Mouse (Mus musculus) MEL (cell line): ENCODE measurements around the gene Utrn.

Experiments used
- CTCF ChIP-seq, 3 experiments: IDR thresholded peaks in 2 of 3; conservative IDR thresholded peaks in 1 of 3; 2 replicates each; pipeline ENCODE4 v1.5.1; 2011 to 2012; ENCODE audit warnings: low read length in 3 of 3, low read depth in 2 of 3, mild to moderate bottlenecking in 2 of 3, improper control_type of control experiment in 1 of 3, inconsistent platforms in 1 of 3, mixed read lengths in 1 of 3, moderate library complexity in 1 of 3; ENCODE audit not compliant: control insufficient read depth in 1 of 3, insufficient read depth in 1 of 3, poor library complexity in 1 of 3, severe bottlenecking in 1 of 3
- E2F4 ChIP-seq: IDR thresholded peaks from 2 replicates; pipeline ENCODE4 v1.6.1; 2011; ENCODE audit warnings: low read depth, low read length, improper control_type of control experiment, borderline replicate concordance
- EP300 ChIP-seq, 2 experiments: IDR thresholded peaks; 2 replicates each; pipeline ENCODE4 v1.6.1; 2011; ENCODE audit warnings: improper control_type of control experiment in 2 of 2, low read length in 2 of 2, low read depth in 1 of 2, mild to moderate bottlenecking in 1 of 2
- NELFE ChIP-seq: IDR thresholded peaks from 2 replicates; pipeline ENCODE4 v1.6.1; 2011; ENCODE audit warnings: low read depth, low read length, improper control_type of control experiment
- NRF1 ChIP-seq: IDR thresholded peaks from 2 replicates; pipeline ENCODE4 v1.6.1; 2014; ENCODE audit warnings: low read depth, mild to moderate bottlenecking, inconsistent platforms, low read length, improper control_type of control experiment, moderate library complexity; ENCODE audit not compliant: poor library complexity, insufficient read depth, severe bottlenecking
- POLR2A ChIP-seq, 2 experiments: IDR thresholded peaks; 2 replicates each; pipeline ENCODE4 v1.6.1; 2011 to 2012; ENCODE audit warnings: low read length in 2 of 2, mild to moderate bottlenecking in 2 of 2, control low read depth in 1 of 2, improper control_type of control experiment in 1 of 2, low read depth in 1 of 2, moderate library complexity in 1 of 2; ENCODE audit not compliant: control insufficient read depth in 1 of 2, insufficient read depth in 1 of 2, poor library complexity in 1 of 2
- RCOR1 ChIP-seq: IDR thresholded peaks from 2 replicates; pipeline ENCODE4 v1.6.1; 2012; ENCODE audit warnings: low read depth, mild to moderate bottlenecking, inconsistent platforms, low read length, improper control_type of control experiment
- TAL1 ChIP-seq: IDR thresholded peaks from 2 replicates; pipeline ENCODE4 v1.6.1; 2012; ENCODE audit warnings: mild to moderate bottlenecking, inconsistent platforms, low read length, moderate library complexity, mixed read lengths
- UBTF ChIP-seq: IDR thresholded peaks from 2 replicates; pipeline ENCODE4 v1.6.1; 2012; ENCODE audit warnings: low read depth, mild to moderate bottlenecking, inconsistent platforms, low read length, improper control_type of control experiment, moderate library complexity, borderline replicate concordance; ENCODE audit not compliant: insufficient read depth

DNA sequence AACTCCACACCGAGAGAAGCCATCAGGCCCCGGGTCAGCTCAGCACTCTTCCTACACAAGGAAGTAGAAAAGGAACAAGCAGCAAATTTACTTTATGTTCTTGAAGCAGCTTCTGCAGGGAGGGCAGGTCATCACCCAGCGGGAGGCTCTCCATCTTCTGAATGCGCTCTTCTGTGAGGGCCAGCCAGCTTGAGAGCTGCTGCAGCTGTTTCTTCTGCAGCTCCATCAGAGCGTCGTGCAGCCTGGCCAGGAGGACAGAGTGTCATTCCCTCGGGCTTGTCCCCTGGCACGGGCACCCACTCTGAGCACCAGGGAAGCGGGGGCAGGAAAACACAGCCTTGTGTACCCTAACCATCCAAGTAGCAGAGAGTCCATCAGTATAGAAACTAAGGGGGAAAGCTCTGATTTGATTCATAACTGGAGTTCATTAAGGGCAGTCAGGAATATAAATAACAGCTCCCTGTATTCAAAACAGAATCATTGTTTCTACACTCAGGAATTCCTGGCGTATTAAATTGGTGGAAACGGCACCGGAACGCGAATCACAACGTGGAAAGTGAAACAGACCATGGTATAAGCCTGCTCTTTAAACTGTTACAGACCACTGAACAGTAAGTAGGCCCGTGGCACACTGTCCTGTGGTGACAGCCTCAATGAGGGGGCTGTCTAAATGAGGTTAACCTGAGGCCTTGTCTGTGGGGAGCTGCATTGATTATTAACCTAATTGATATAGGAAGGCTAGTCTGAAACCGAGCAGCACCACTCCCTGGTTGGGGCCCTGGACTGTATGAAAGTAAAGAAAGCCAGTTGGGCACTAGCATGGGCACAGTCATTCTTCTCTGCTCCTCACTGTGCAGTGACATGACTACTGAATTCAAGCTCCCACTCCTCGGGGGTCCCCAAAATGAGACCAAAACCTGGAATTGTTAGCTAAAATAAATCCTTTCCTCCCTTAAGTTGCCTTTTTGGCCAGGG, 132.0 kb downstream of the Utrn start:
- TF ChIP-seq NRF1 = no peak
- no peak for TF ChIP-seq CTCF (IDR thresholded peaks at IDR 0.05 in 2 of 3, conservative IDR thresholded peaks at IDR 0.05 in 1 of 3; ENCODE audit: control insufficient read depth in 1 of 3, insufficient read depth in 1 of 3, low read depth in 2 of 3, low read length in 3 of 3, poor library complexity in 1 of 3, severe bottlenecking in 1 of 3)
- no peak for TF ChIP-seq E2F4
- no peak for TF ChIP-seq UBTF
- TF ChIP-seq POLR2A (IDR thresholded peaks at IDR 0.05; ENCODE audit: control insufficient read depth in 1 of 2, insufficient read depth in 1 of 2, low read depth in 1 of 2, low read length in 2 of 2, poor library complexity in 1 of 2) = no peak
- no peak for TF ChIP-seq TAL1
- TF ChIP-seq RCOR1 = no peak
- TF ChIP-seq NELFE = no peak
- TF ChIP-seq EP300 (IDR thresholded peaks at IDR 0.05; ENCODE audit: low read depth in 1 of 2, low read length in 2 of 2) = no peak
